ENCODE assay signal across 1 mouse cellular context in the genomic region with DNA sequence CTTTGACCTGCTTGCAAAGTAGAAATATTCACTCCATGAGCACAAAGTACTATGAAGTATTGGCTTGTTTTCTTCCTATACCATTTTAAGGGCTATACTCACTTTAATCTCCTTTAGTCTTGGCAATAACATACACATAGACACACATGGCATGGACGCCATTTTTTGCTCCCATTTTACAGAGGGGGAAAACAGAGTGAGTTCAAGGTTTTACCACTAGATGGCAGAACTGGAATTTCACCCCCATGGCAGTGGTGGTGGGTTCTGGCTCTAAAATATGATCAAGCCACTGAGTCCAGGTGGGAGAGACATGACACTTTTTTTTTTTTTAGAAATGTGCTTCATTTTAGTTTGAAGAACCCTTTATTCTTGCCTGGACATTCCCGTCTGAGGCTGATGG.
TF ChIP-seq lines count a peak whose summit lies in the region.

No protein-coding gene starts in this region.

TF ChIP-seq in MEL, 35 proteins besides CTCF, POLR2A, EP300 and RAD21 (continued from another document):
- TF ChIP-seq NELFE (IDR thresholded peaks at IDR 0.05; ENCODE audit: low read depth, low read length) (no peak), TAL1 (IDR thresholded peaks at IDR 0.05; ENCODE audit: low read length) (no peak), MEF2A (IDR thresholded peaks at IDR 0.05; ENCODE audit: extremely low read depth, insufficient replicate concordance, low read depth, low read length, poor library complexity, severe bottlenecking) (no peak), POLR2AphosphoS2 (IDR thresholded peaks at IDR 0.05; ENCODE audit: low read length) (no peak), ZC3H11A (IDR thresholded peaks at IDR 0.05; ENCODE audit: low read depth, low read length) (no peak)
